Mouse (Mus musculus): ENCODE results near the gene Gdpd3.

GRCm38 (mm10) chr7:126759050-126759671, 7.0 kb upstream of the Gdpd3 start, which contains the start of gene Mapk3:
- TF ChIP-seq CTCF (IDR thresholded peaks at IDR 0.05; ENCODE audit: low read depth) (peak; percentile 86), EP300 (IDR thresholded peaks at IDR 0.05; ENCODE audit: low read depth) (no peak)
